ENCODE assay signal across 25 mouse cellular contexts in genomic region chr11:66232891-66233290, GRCm38 (mm10).
A peak's percentile ranks its signal among the peaks of the same experiment; 100 is the strongest.
DNase-seq lines count a peak whose midpoint lies in the region; ATAC-seq and TF ChIP-seq lines count a peak whose summit lies in the region.
"Had no signal": no experiment of that assay in that cellular context is flagged by ENCODE, and none has a peak within 500 bp of the region (broad histone marks: within the 10 kb centered on the region; RNA-seq: fewer than 3 reads in every experiment).

No protein-coding gene starts in this region.

- no peak overlapping the region for H3K9ac ChIP-seq in forebrain, embryonic 14.5 days (ENCODE audit: low read length)
- H3K9ac ChIP-seq in forebrain, embryonic 15.5 days (replicated peaks): no peak overlapping the region
- H3K9ac ChIP-seq: hindbrain, embryonic 14.5 days; limb, embryonic 12.5 days; liver, postnatal 0 days; midbrain, embryonic 13.5 days had no signal

- ATAC-seq in forebrain, embryonic 14.5 days: no peak
- ATAC-seq in forebrain, embryonic 15.5 days (replicated peaks): no peak
- ATAC-seq: CD4-positive, CD25-positive, alpha-beta regulatory T cell, adult 4 months; liver, postnatal 0 days; midbrain, embryonic 13.5 days; Patski had no signal

- no peaks in the 10 kb centered on the region for H3K4me1 ChIP-seq in forebrain, embryonic 14.5 days (ENCODE audit: control insufficient read depth, insufficient read depth, low read length)
- no peaks in the 10 kb centered on the region for H3K4me1 ChIP-seq in forebrain, embryonic 15.5 days
- H3K4me1 ChIP-seq: forebrain, embryonic 10.5 days; heart, embryonic 10.5 days; limb, embryonic 12.5 days; megakaryocyte, embryonic 14.5 days; midbrain, embryonic 13.5 days had no signal

- H3K27me3 ChIP-seq in forebrain, embryonic 14.5 days (replicated peaks; ENCODE audit: control insufficient read depth, insufficient read depth, low read length): no peaks in the 10 kb centered on the region
- H3K27me3 ChIP-seq in forebrain, embryonic 15.5 days: no peaks in the 10 kb centered on the region
- H3K27me3 ChIP-seq: megakaryocyte, embryonic 14.5 days; midbrain, embryonic 13.5 days; Patski had no signal

- H3K4me3 ChIP-seq in forebrain, embryonic 14.5 days (ENCODE audit: low read depth, low read length): no peak overlapping the region
- H3K4me3 ChIP-seq in forebrain, embryonic 15.5 days: no peak overlapping the region
- H3K4me3 ChIP-seq in layer of hippocampus, adult 2 months: no peak overlapping the region
- H3K4me3 ChIP-seq: forebrain, embryonic 10.5 days; heart, embryonic 10.5 days; limb, embryonic 12.5 days; megakaryocyte, embryonic 14.5 days; midbrain, embryonic 13.5 days had no signal

- H3K9me3 ChIP-seq in forebrain, embryonic 14.5 days (replicated peaks; ENCODE audit: control insufficient read depth, low read length): no peaks in the 10 kb centered on the region
- H3K9me3 ChIP-seq in forebrain, embryonic 15.5 days: no peaks in the 10 kb centered on the region
- H3K9me3 ChIP-seq: forebrain, embryonic 10.5 days; heart, embryonic 10.5 days; limb, embryonic 12.5 days; megakaryocyte, embryonic 14.5 days; midbrain, embryonic 13.5 days had no signal

- TF ChIP-seq CTCF in layer of hippocampus, adult 2 months (conservative IDR thresholded peaks at IDR 0.05): peak; percentile 13; the same call in 1 of the 2 replicates

- no peak overlapping the region for H3K4me2 ChIP-seq in forebrain, embryonic 14.5 days (ENCODE audit: low read length)
- no peak overlapping the region for H3K4me2 ChIP-seq in forebrain, embryonic 15.5 days (replicated peaks)
- H3K4me2 ChIP-seq: hindbrain, embryonic 14.5 days; limb, embryonic 12.5 days; liver, embryonic 11.5 days; midbrain, embryonic 13.5 days had no signal

- 24% methylated on average over 1 of the region's 1 CpGs for WGBS in forebrain, embryonic 14.5 days
- WGBS in forebrain, embryonic 15.5 days: 29% methylated on average over 1 of the region's 1 CpGs

- H3K36me3 ChIP-seq in forebrain, embryonic 14.5 days (ENCODE audit: control insufficient read depth, insufficient read depth, low read length): no peaks in the 10 kb centered on the region
- H3K36me3 ChIP-seq in forebrain, embryonic 15.5 days: no peaks in the 10 kb centered on the region
- H3K36me3 ChIP-seq: forebrain, embryonic 10.5 days; heart, embryonic 10.5 days; limb, embryonic 12.5 days; midbrain, embryonic 13.5 days had no signal

- no peak overlapping the region for H3K27ac ChIP-seq in forebrain, embryonic 14.5 days (ENCODE audit: low read depth, low read length)
- H3K27ac ChIP-seq in forebrain, embryonic 15.5 days (replicated peaks): no peak overlapping the region
- peak overlapping the region; percentile 72 for H3K27ac ChIP-seq in layer of hippocampus, adult 2 months
- H3K27ac ChIP-seq: forebrain, embryonic 10.5 days; heart, embryonic 10.5 days; hindbrain, embryonic 14.5 days; limb, embryonic 12.5 days; midbrain, embryonic 13.5 days; stomach, postnatal 0 days had no signal

- peak; percentile 4 for DNase-seq in adrenal gland, adult 2 months
- DNase-seq in adrenal gland, adult 18-20 months (ENCODE audit: low spot score in 2 of 2): no peak
- DNase-seq in forebrain, embryonic 14.5 days (ENCODE audit: low spot score): peak; percentile 33
- no peak for DNase-seq in layer of hippocampus, adult 2 months (ENCODE audit: low spot score in 2 of 2)
- DNase-seq in layer of hippocampus, adult 18-20 months (ENCODE audit: low spot score in 2 of 2): no peak
- DNase-seq in retina, postnatal 1 day: peak; percentile 24
- no peak for DNase-seq in retina, embryonic 14.5 days (ENCODE audit: low spot score)
- DNase-seq: cerebellum, adult 18-20 months; heart, postnatal 4 days; kidney, adult 9 months; liver, postnatal 0 days; right cerebral cortex, postnatal 14 days; thymus, adult 2 months; thymus, postnatal 4 days had no signal

Comparison
In these comparisons a context has a peak if more than half of its experiments do, and no peak if none do; other contexts are left out.
1. DNase-seq: peak in adrenal gland, adult 2 months (single experiment), forebrain, embryonic 14.5 days (single experiment) and retina, postnatal 1 day (single experiment); none in adrenal gland, adult 18-20 months (0 of 2), layer of hippocampus, adult 2 months (0 of 2), layer of hippocampus, adult 18-20 months (0 of 2) and retina, embryonic 14.5 days (single experiment).